Comparison of ENCODE assay signal across 16 mouse cellular contexts in genomic region chr11:104111851-104112250, GRCm38 (mm10). TPM values are rescaled to one million over a fixed set of nuclear protein-coding genes. Genes with fewer than 3 reads are reported as not detected.
"Had no signal": no experiment of that assay in that cellular context is flagged by ENCODE, and none has a peak within 500 bp of the region (broad histone marks: within the 10 kb centered on the region; RNA-seq: fewer than 3 reads in every experiment).

No protein-coding gene starts in this region.

- DNase-seq: gastrocnemius, adult 2 months; gastrocnemius, postnatal 14 days; gastrocnemius, postnatal 36 days; heart, adult 11 months; heart, adult 2 months; heart, postnatal 14 days; heart, postnatal 36 days; kidney, adult 11 months; kidney, adult 2 months; kidney, adult 9 months; kidney, postnatal 14 days; kidney, postnatal 36 days; layer of hippocampus, adult 9-11 months; layer of hippocampus, postnatal 36 days; left cerebral cortex, postnatal 4 days had no signal

RNA-seq across cellular contexts. Expression of gene Crhr1, which starts 20.8 kb away (rescaled TPM):
- total RNA-seq: gastrocnemius, adult 2 months; gastrocnemius, postnatal 14 days; gastrocnemius, postnatal 36 days; heart, adult 2 months; heart, postnatal 14 days; heart, postnatal 36 days; hematopoietic stem cell, adult 5-6 weeks had no signal
